In the genomic region with DNA sequence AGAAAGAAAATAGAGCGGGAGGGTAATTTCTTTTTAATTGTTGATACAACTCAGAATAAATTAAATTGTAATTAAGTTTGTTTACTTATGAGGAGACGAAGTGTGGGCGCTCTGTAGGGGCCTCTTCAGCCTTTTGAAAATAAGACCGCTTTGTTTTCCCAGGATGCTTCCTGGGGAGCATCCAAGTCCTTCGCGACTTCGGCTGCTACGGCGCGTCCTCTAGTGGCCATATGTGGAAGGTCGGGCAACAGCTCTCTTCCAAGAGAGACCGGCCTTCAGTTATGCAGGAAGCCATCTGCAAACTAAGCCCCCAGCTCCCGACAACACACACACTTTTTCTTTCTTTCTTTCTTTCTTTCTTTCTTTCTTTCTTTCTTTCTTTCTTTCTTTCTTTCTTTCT, we compare ENCODE assay signal across 8 mouse cellular contexts. TPM values are rescaled to one million over a fixed set of nuclear protein-coding genes. Genes with fewer than 3 reads are reported as not detected.
A peak's percentile ranks its signal among the peaks of the same experiment; 100 is the strongest.
DNase-seq lines count a peak whose midpoint lies in the region; ATAC-seq and TF ChIP-seq lines count a peak whose summit lies in the region.

No protein-coding gene starts in this region.

- H3K79me3 ChIP-seq in C2C12 (ENCODE audit: low read depth): no peaks in the 10 kb centered on the region

- H3K9ac ChIP-seq in heart, postnatal 0 days (replicated peaks; ENCODE audit: low read depth, low read length): no peak overlapping the region
- no peak overlapping the region for H3K9ac ChIP-seq in liver, postnatal 0 days (replicated peaks)
- no peak overlapping the region for H3K9ac ChIP-seq in neural tube, embryonic 15.5 days (replicated peaks)

- 0 out of 2 replicates have a peak overlapping the region, but pooled peaks have one; percentile 13 for H3K4me2 ChIP-seq in heart, postnatal 0 days (ENCODE audit: low read depth, low read length)
- peak overlapping the region; percentile 7; the same call in 1 of the 2 replicates for H3K4me2 ChIP-seq in liver, postnatal 0 days (ENCODE audit: low read depth, low read length)
- peak overlapping the region; percentile 43 for H3K4me2 ChIP-seq in neural tube, embryonic 15.5 days

- TF ChIP-seq CTCF in C2C12 (IDR thresholded peaks at IDR 0.05; ENCODE audit: control insufficient read depth, insufficient read depth, insufficient read length): peak; percentile 51
- peak; percentile 85 for TF ChIP-seq CTCF in bone marrow, adult 2 months (IDR thresholded peaks at IDR 0.05; ENCODE audit: control insufficient read depth, insufficient read depth, low read length)
- peak; percentile 94 for TF ChIP-seq CTCF in heart, postnatal 0 days (IDR thresholded peaks at IDR 0.05; ENCODE audit: low read depth)
- TF ChIP-seq CTCF in liver, postnatal 0 days (IDR thresholded peaks at IDR 0.05; ENCODE audit: low read depth): peak; percentile 90

- no peak for TF ChIP-seq POLR2A in bone marrow, adult 2 months (IDR thresholded peaks at IDR 0.05; ENCODE audit: borderline replicate concordance, control insufficient read depth, low read depth, low read length)

- no peaks in the 10 kb centered on the region for H3K27me3 ChIP-seq in C2C12 (ENCODE audit: control insufficient read depth, insufficient read depth, insufficient read length)
- no peaks in the 10 kb centered on the region for H3K27me3 ChIP-seq in forebrain, embryonic 10.5 days (ENCODE audit: poor library complexity, severe bottlenecking)
- no peaks in the 10 kb centered on the region for H3K27me3 ChIP-seq in heart, postnatal 0 days (ENCODE audit: control insufficient read depth, insufficient read depth, low read length)
- H3K27me3 ChIP-seq in liver, postnatal 0 days (ENCODE audit: insufficient read depth, low read length): no peaks in the 10 kb centered on the region
- H3K27me3 ChIP-seq in neural tube, embryonic 15.5 days (replicated peaks): no peaks in the 10 kb centered on the region

- H3K27ac ChIP-seq in bone marrow, adult 2 months (ENCODE audit: control insufficient read depth, insufficient read depth, low read depth, low read length, poor library complexity): no peak overlapping the region
- peak overlapping the region; percentile 70 for H3K27ac ChIP-seq in forebrain, embryonic 10.5 days
- no peak overlapping the region for H3K27ac ChIP-seq in heart, postnatal 0 days (ENCODE audit: low read depth)
- H3K27ac ChIP-seq in liver, postnatal 0 days (ENCODE audit: low read depth): no peak overlapping the region
- H3K27ac ChIP-seq in neural tube, embryonic 15.5 days (replicated peaks): no peak overlapping the region

- WGBS in bone marrow, adult 2 months: 8% methylated on average over 13 of the region's 13 CpGs
- 2% methylated on average over 13 of the region's 13 CpGs for WGBS in forebrain, embryonic 10.5 days
- WGBS in heart, postnatal 0 days: 3% methylated on average over 13 of the region's 13 CpGs
- 6% methylated on average over 13 of the region's 13 CpGs for WGBS in liver, postnatal 0 days (ENCODE audit: insufficient replicate concordance)
- WGBS in neural tube, embryonic 15.5 days: under 1% methylated on average over 13 of the region's 13 CpGs

- no peak overlapping the region for H3ac ChIP-seq in C2C12 (ENCODE audit: control insufficient read depth, insufficient read length, low read depth)

- no peaks in the 10 kb centered on the region; the same call in 1 of the 2 replicates for H3K4me1 ChIP-seq in bone marrow, adult 2 months (ENCODE audit: control insufficient read depth, insufficient read depth, low read length)
- peaks cover 11% of the 10 kb centered on the region for H3K4me1 ChIP-seq in forebrain, embryonic 10.5 days
- no peaks in the 10 kb centered on the region for H3K4me1 ChIP-seq in heart, postnatal 0 days (ENCODE audit: control insufficient read depth, insufficient read depth)
- no peaks in the 10 kb centered on the region for H3K4me1 ChIP-seq in liver, postnatal 0 days (ENCODE audit: insufficient read depth)
- peaks cover 4% of the 10 kb centered on the region; the same call in 1 of the 2 replicates for H3K4me1 ChIP-seq in neural tube, embryonic 15.5 days

- no peak for TF ChIP-seq EP300 in heart, postnatal 0 days (IDR thresholded peaks at IDR 0.05; ENCODE audit: low read depth)
- no peak for TF ChIP-seq EP300 in liver, postnatal 0 days (IDR thresholded peaks at IDR 0.05; ENCODE audit: low read depth)

- no peak overlapping the region for H3K4me3 ChIP-seq in C2C12 (ENCODE audit: insufficient read depth, poor library complexity, severe bottlenecking)
- H3K4me3 ChIP-seq in bone marrow, adult 2 months (replicated peaks; ENCODE audit: control insufficient read depth, low read depth, low read length): no peak overlapping the region
- H3K4me3 ChIP-seq in forebrain, embryonic 10.5 days: peak overlapping the region; percentile 23
- no peak overlapping the region for H3K4me3 ChIP-seq in heart, postnatal 0 days (ENCODE audit: low read depth, low read length)
- no peak overlapping the region for H3K4me3 ChIP-seq in liver, postnatal 0 days (ENCODE audit: low read depth, low read length)
- H3K4me3 ChIP-seq in neural tube, embryonic 15.5 days (replicated peaks): 0 out of 2 replicates have a peak overlapping the region, but pooled peaks have one; percentile 4

- DNase-seq in forebrain, embryonic 10.5 days (ENCODE audit: extremely low spot score, low spot score): peak; percentile 85
- peak; percentile 77 for DNase-seq in heart, postnatal 0 days (ENCODE audit: low spot score)
- peak; percentile 76 to 92 for DNase-seq in kidney, postnatal 36 days
- DNase-seq in liver, postnatal 0 days: peak; percentile 79
- peak; percentile 92 for DNase-seq in testis, postnatal 10 days (ENCODE audit: low spot score)

- H3K79me2 ChIP-seq in C2C12 (ENCODE audit: control insufficient read depth, insufficient read depth): no peaks in the 10 kb centered on the region

- H3K9me3 ChIP-seq in forebrain, embryonic 10.5 days: peaks cover 11% of the 10 kb centered on the region
- peaks cover 6% of the 10 kb centered on the region; the same call in 1 of the 2 replicates for H3K9me3 ChIP-seq in heart, postnatal 0 days (replicated peaks; ENCODE audit: control insufficient read depth, low read length)
- H3K9me3 ChIP-seq in liver, postnatal 0 days (ENCODE audit: low read length): peaks cover 5% of the 10 kb centered on the region; the same call in 1 of the 2 replicates
- 0 out of 2 replicates have a peak, but pooled peaks cover 4% of the 10 kb centered on the region for H3K9me3 ChIP-seq in neural tube, embryonic 15.5 days (replicated peaks)

- H3K36me3 ChIP-seq in C2C12 (ENCODE audit: control insufficient read depth, insufficient read depth): no peaks in the 10 kb centered on the region
- H3K36me3 ChIP-seq in forebrain, embryonic 10.5 days (replicated peaks): no peaks in the 10 kb centered on the region
- no peaks in the 10 kb centered on the region for H3K36me3 ChIP-seq in heart, postnatal 0 days (replicated peaks; ENCODE audit: control insufficient read depth, insufficient read depth, low read length)
- no peaks in the 10 kb centered on the region for H3K36me3 ChIP-seq in liver, postnatal 0 days (replicated peaks; ENCODE audit: insufficient read depth, low read length)
- no peaks in the 10 kb centered on the region for H3K36me3 ChIP-seq in neural tube, embryonic 15.5 days

- peak; percentile 56; the same call in 1 of the 2 replicates for ATAC-seq in heart, postnatal 0 days (ENCODE audit: insufficient read depth, low read depth)
- ATAC-seq in liver, postnatal 0 days: peak; percentile 50; the same call in 1 of the 2 replicates
- peak; percentile 64 for ATAC-seq in neural tube, embryonic 15.5 days (ENCODE audit: low FRiP score)

TF ChIP-seq in C2C12, 6 proteins besides CTCF, POLR2A, EP300 and RAD21:
- TF ChIP-seq FOSL1 (IDR thresholded peaks at IDR 0.05; ENCODE audit: insufficient read depth, low read length, poor library complexity, severe bottlenecking) (no peak), MYOG (IDR thresholded peaks at IDR 0.05; ENCODE audit: control insufficient read depth, extremely low read depth, insufficient read length) (no peak)

RNA-seq across cellular contexts. Expression of a gene that starts 54.1 kb away (rescaled TPM):
- polyA plus RNA-seq in C2C12 (2012; fragmentation: generic; extraction: Trizol): 9.3 TPM
- 10.8 and 18.2 TPM in 2 replicates for polyA plus RNA-seq in bone marrow, adult 2 months (2011; ENCODE audit: insufficient read depth, insufficient read length, low replicate concordance, missing spikeins)
- polyA plus RNA-seq in forebrain, embryonic 10.5 days (2016; fragmentation: Nextera tagmentation; extraction: Ambion mirVana): 15.9 and 17.5 TPM in 2 replicates
- 35.2 and 36.6 TPM in 2 replicates for total RNA-seq in heart, postnatal 0 days (2014; rRNA removed; ENCODE audit: low replicate concordance)
- 8.4 and 8.7 TPM in 2 replicates for polyA plus RNA-seq in heart, postnatal 0 days (2015; fragmentation: Nextera tagmentation; extraction: Ambion mirVana)
- polyA plus RNA-seq in liver, postnatal 0 days (2015; fragmentation: Nextera tagmentation; extraction: Ambion mirVana): 3.5 and 4.0 TPM in 2 replicates
- 18.1 and 19.4 TPM in 2 replicates for polyA plus RNA-seq in neural tube, embryonic 15.5 days (2015; fragmentation: Nextera tagmentation; extraction: Ambion mirVana)

Comparison
In these comparisons a context has a peak if more than half of its experiments do, and no peak if none do; other contexts are left out.
1. H3K4me3 ChIP-seq: peak in forebrain, embryonic 10.5 days (single experiment) and neural tube, embryonic 15.5 days (single experiment); none in C2C12 (single experiment), bone marrow, adult 2 months (single experiment), heart, postnatal 0 days (single experiment) and liver, postnatal 0 days (single experiment).
2. Peak in every context shown above with its lines, with median percentiles within 50 percentile points of each other: CTCF ChIP-seq, DNase-seq, ATAC-seq and H3K4me2 ChIP-seq.